Mouse (Mus musculus) hindbrain, embryonic 16.5 days (tissue): ENCODE results near the gene Aasdh. TPM values are rescaled to one million over a fixed set of nuclear protein-coding genes. Genes with fewer than 3 reads are reported as not detected.

ENCODE experiments used
- ATAC-seq: fragments of 200-750 bp; cut with Nextera tagmentation; 2 replicates; pipeline ENCODE4 v1.8.0; 2017; ENCODE audit warnings: moderate TSS enrichment, moderate library complexity
- H3K27ac ChIP-seq: fragments of 300-500 bp; sonication (generic); 2 replicates; pipeline ENCODE4 v1.5.1; 2014; ENCODE audit warnings: low read depth, mild to moderate bottlenecking, control low read depth, low read length, moderate library complexity
- H3K27me3 ChIP-seq: fragments of 300-500 bp; sonication (generic); replicated peaks from 2 replicates; pipeline ENCODE4 v1.6.1; 2014; ENCODE audit warnings: low read length; ENCODE audit not compliant: control insufficient read depth, insufficient read depth
- H3K36me3 ChIP-seq: fragments of 300-500 bp; sonication (generic); 2 replicates; pipeline ENCODE4 v1.6.1; 2014; ENCODE audit warnings: mild to moderate bottlenecking, low read length, moderate library complexity, mixed read lengths; ENCODE audit not compliant: control insufficient read depth, insufficient read depth
- H3K4me1 ChIP-seq: fragments of 300-500 bp; sonication (generic); 2 replicates; pipeline ENCODE4 v1.6.1; 2014; ENCODE audit warnings: low read depth, low read length; ENCODE audit not compliant: control insufficient read depth, insufficient read depth
- H3K4me2 ChIP-seq: fragments of 300-500 bp; sonication (generic); 2 replicates; pipeline ENCODE4 v1.6.1; 2014; ENCODE audit warnings: mild to moderate bottlenecking, low read length, control low read depth, moderate library complexity
- H3K4me3 ChIP-seq: fragments of 300-500 bp; sonication (generic); 2 replicates; pipeline ENCODE4 v1.5.1; 2014; ENCODE audit warnings: mild to moderate bottlenecking, low read length, control low read depth, moderate library complexity
- H3K9ac ChIP-seq: fragments of 300-500 bp; sonication (generic); 2 replicates; pipeline ENCODE4 v1.6.1; 2014; ENCODE audit warnings: low read depth, mild to moderate bottlenecking, control low read depth, low read length, moderate library complexity
- H3K9me3 ChIP-seq: fragments of 300-500 bp; sonication (generic); 2 replicates; pipeline ENCODE4 v1.6.1; 2014; ENCODE audit warnings: mild to moderate bottlenecking, low read length, moderate library complexity; ENCODE audit not compliant: control insufficient read depth
- WGBS: fragments of 180-500 bp; shearing (Covaris S2); extraction: QIAGEN DNeasy Blood & Tissue Kit; methylation state at CpG from one replicate; pipeline ENCODE4 v1.1.7; 2014; 5-methylcytosine and 5-hydroxymethylcytosine counted together
- polyA plus RNA-seq: library from polyadenylated mRNA; unstranded; fragments of >200 nt; fragmentation: Nextera tagmentation; extraction: Ambion mirVana; gene quantifications from 2 replicates; pipeline ENCODE4 v1.2.1, GENCODE M21; 2015

Aasdh gene
- 14.0 and 16.9 TPM in 2 replicates for polyA plus RNA-seq

- H3K27ac ChIP-seq = peak within 1 kb of the TSS; percentile 88
- H3K4me3 ChIP-seq = peak within 1 kb of the TSS; percentile 72
- no peaks in the 10 kb centered on the region for H3K36me3 ChIP-seq
- peaks cover 7% of the 10 kb centered on the region; the same call in 1 of the 2 replicates for H3K4me1 ChIP-seq
- H3K9ac ChIP-seq = peak within 1 kb of the TSS; percentile 83
- H3K27me3 ChIP-seq = no peaks in the 10 kb centered on the region
- peak; percentile 99 for ATAC-seq
- no peaks in the 10 kb centered on the region for H3K9me3 ChIP-seq
- H3K4me2 ChIP-seq = peak within 1 kb of the TSS; percentile 81
- under 1% methylated on average over 47 of the region's 47 CpGs for WGBS
Measured at GRCm38 (mm10) chr5:76905405-76906154, at the start of gene Aasdh. Aasdh (minus strand) TSS chr5:76905514.

GRCm38 (mm10) chr5:76954271-76954900 lies 49.1 kb upstream of the Aasdh start:
- no peak overlapping the region for H3K4me3 ChIP-seq
- H3K9me3 ChIP-seq = no peaks in the 10 kb centered on the region
- H3K36me3 ChIP-seq = peaks cover 12% of the 10 kb centered on the region
- WGBS = 86% methylated on average over 6 of the region's 6 CpGs
- no peaks in the 10 kb centered on the region for H3K27me3 ChIP-seq
- no peak overlapping the region for H3K27ac ChIP-seq
- no peak overlapping the region for H3K9ac ChIP-seq
- no peak for ATAC-seq
- H3K4me2 ChIP-seq = no peak overlapping the region
- H3K4me1 ChIP-seq = peaks cover 19% of the 10 kb centered on the region

GRCm38 (mm10) chr5:76953794-76954193 lies 48.5 kb upstream of the Aasdh start:
- H3K36me3 ChIP-seq = peaks cover 10% of the 10 kb centered on the region
- H3K4me2 ChIP-seq = no peak overlapping the region
- H3K4me3 ChIP-seq = no peak overlapping the region
- peaks cover 19% of the 10 kb centered on the region for H3K4me1 ChIP-seq
- no peak overlapping the region for H3K27ac ChIP-seq
- 78% methylated on average over 3 of the region's 3 CpGs for WGBS
- no peak for ATAC-seq
- H3K27me3 ChIP-seq = no peaks in the 10 kb centered on the region
- no peaks in the 10 kb centered on the region for H3K9me3 ChIP-seq
- H3K9ac ChIP-seq = no peak overlapping the region

GRCm38 (mm10) chr5:76952112-76953040 lies 47.1 kb upstream of the Aasdh start:
- peak overlapping the region; percentile 77 for H3K9ac ChIP-seq
- peaks cover 6% of the 10 kb centered on the region; the same call in 1 of the 2 replicates for H3K36me3 ChIP-seq
- peaks cover 19% of the 10 kb centered on the region for H3K4me1 ChIP-seq
- no peak for ATAC-seq
- peak overlapping the region; percentile 88 for H3K4me2 ChIP-seq
- H3K27ac ChIP-seq = peak overlapping the region; percentile 86
- H3K9me3 ChIP-seq = no peaks in the 10 kb centered on the region
- H3K4me3 ChIP-seq = peak overlapping the region; percentile 57
- 14% methylated on average over 7 of the region's 7 CpGs for WGBS
- no peaks in the 10 kb centered on the region for H3K27me3 ChIP-seq

- under 1% methylated on average over 80 of the region's 81 CpGs for WGBS
- peak; percentile 98 for ATAC-seq
- no peaks in the 10 kb centered on the region for H3K27me3 ChIP-seq
- no peaks in the 10 kb centered on the region for H3K9me3 ChIP-seq
- H3K4me1 ChIP-seq = peaks cover 19% of the 10 kb centered on the region
- peak within 1 kb of the TSS; percentile 57 for H3K4me3 ChIP-seq
- no peaks in the 10 kb centered on the region for H3K36me3 ChIP-seq
- peak within 1 kb of the TSS; percentile 77 for H3K9ac ChIP-seq
- peak within 1 kb of the TSS; percentile 88 for H3K4me2 ChIP-seq
- H3K27ac ChIP-seq = peak within 1 kb of the TSS; percentile 86
Measured at GRCm38 (mm10) chr5:76951106-76952027, 46.1 kb upstream of the Aasdh start, which contains the start of the genes Paics and Ppat. Paics (plus strand) TSS chr5:76951307. Ppat (minus strand) TSS chr5:76951578.

GRCm38 (mm10) chr5:76950343-76951105 lies 45.2 kb upstream of the Aasdh start:
- Histone ChIP-seq H3K4me3 (peak overlapping the region; percentile 57), H3K4me1 (peaks cover 19% of the 10 kb centered on the region), H3K4me2 (peak overlapping the region; percentile 88), H3K36me3 (no peaks in the 10 kb centered on the region), H3K27ac (peak overlapping the region; percentile 86), H3K27me3 (no peaks in the 10 kb centered on the region), H3K9ac (peak overlapping the region; percentile 77), H3K9me3 (no peaks in the 10 kb centered on the region)
- ATAC-seq = peak; percentile 71
- WGBS = under 1% methylated on average over 24 of the region's 24 CpGs

GRCm38 (mm10) chr5:76947758-76948157 lies 42.4 kb upstream of the Aasdh start:
- WGBS = 96% methylated on average over 4 of the region's 4 CpGs
- H3K4me1 ChIP-seq = peaks cover 17% of the 10 kb centered on the region
- H3K27ac ChIP-seq = no peak overlapping the region
- no peak for ATAC-seq
- H3K9ac ChIP-seq = no peak overlapping the region
- H3K36me3 ChIP-seq = no peaks in the 10 kb centered on the region
- no peaks in the 10 kb centered on the region for H3K9me3 ChIP-seq
- H3K27me3 ChIP-seq = no peaks in the 10 kb centered on the region
- no peak overlapping the region for H3K4me3 ChIP-seq
- H3K4me2 ChIP-seq = no peak overlapping the region
